35 mouse cellular contexts compared by ENCODE assay signal in the genomic region with DNA sequence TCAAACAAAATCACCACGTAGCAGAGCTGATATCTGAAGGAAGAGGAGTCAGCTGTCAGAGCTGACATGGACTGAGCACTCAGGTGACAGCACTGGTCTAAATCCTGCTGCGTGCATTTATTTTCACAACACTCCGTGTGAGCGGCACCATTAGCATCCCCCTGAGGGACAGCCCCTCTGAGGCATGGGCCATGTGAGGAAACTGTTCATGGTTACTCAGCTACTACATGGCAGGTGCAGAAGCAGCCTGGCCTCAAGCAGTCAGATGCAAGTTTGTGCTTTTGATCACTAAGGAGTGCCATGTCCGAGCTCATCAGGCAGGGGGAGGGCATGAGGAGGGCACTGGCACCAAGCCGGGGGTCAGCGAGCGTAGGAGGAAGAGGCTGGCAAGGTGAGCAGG. TPM values are rescaled to one million over a fixed set of nuclear protein-coding genes. Genes with fewer than 3 reads are reported as not detected.
"Had no signal": no experiment of that assay in that cellular context is flagged by ENCODE, and none has a peak within 500 bp of the region (broad histone marks: within the 10 kb centered on the region; RNA-seq: fewer than 3 reads in every experiment).

No protein-coding gene starts in this region.

- H3K4me3 ChIP-seq: limb, embryonic 10.5 days; limb, embryonic 12.5 days; limb, embryonic 13.5 days; limb, embryonic 15.5 days; liver, embryonic 12.5 days; liver, embryonic 13.5 days; liver, embryonic 15.5 days; lung, embryonic 15.5 days; megakaryocyte, embryonic 14.5 days; midbrain, embryonic 10.5 days; midbrain, embryonic 12.5 days; midbrain, embryonic 13.5 days; midbrain, embryonic 15.5 days; myocyte had no signal

- H3K27me3 ChIP-seq: limb, embryonic 12.5 days; limb, embryonic 13.5 days; limb, embryonic 15.5 days; liver, embryonic 12.5 days; liver, embryonic 13.5 days; liver, embryonic 15.5 days; lung, embryonic 15.5 days; midbrain, embryonic 12.5 days; midbrain, embryonic 13.5 days; midbrain, embryonic 15.5 days had no signal

- H3K27ac ChIP-seq: limb, embryonic 10.5 days; limb, embryonic 12.5 days; limb, embryonic 13.5 days; limb, embryonic 15.5 days; liver, embryonic 12.5 days; liver, embryonic 13.5 days; liver, embryonic 14.5 days; liver, embryonic 15.5 days; lung, embryonic 15.5 days; macrophage; midbrain, embryonic 10.5 days; midbrain, embryonic 12.5 days; midbrain, embryonic 13.5 days; midbrain, embryonic 15.5 days had no signal

- H3K9me3 ChIP-seq: limb, embryonic 10.5 days; limb, embryonic 12.5 days; limb, embryonic 13.5 days; limb, embryonic 15.5 days; liver, embryonic 12.5 days; liver, embryonic 13.5 days; liver, embryonic 15.5 days; lung, embryonic 15.5 days; megakaryocyte, embryonic 14.5 days; midbrain, embryonic 10.5 days; midbrain, embryonic 12.5 days; midbrain, embryonic 13.5 days; midbrain, embryonic 15.5 days had no signal

- H3K4me1 ChIP-seq: limb, embryonic 10.5 days; limb, embryonic 12.5 days; limb, embryonic 13.5 days; limb, embryonic 15.5 days; lung, embryonic 15.5 days; midbrain, embryonic 12.5 days; midbrain, embryonic 15.5 days had no signal

- H3K4me2 ChIP-seq: limb, embryonic 12.5 days; limb, embryonic 13.5 days; limb, embryonic 15.5 days; liver, embryonic 11.5 days; liver, embryonic 12.5 days; liver, embryonic 13.5 days; liver, embryonic 15.5 days; lung, embryonic 14.5 days; lung, embryonic 15.5 days; midbrain, embryonic 11.5 days; midbrain, embryonic 12.5 days; midbrain, embryonic 13.5 days; midbrain, embryonic 15.5 days had no signal

- DNase-seq: left cerebral cortex, postnatal 4 days; liver; liver, embryonic 13.5 days; liver, postnatal 0 days; lung, adult 18-20 months; lung, adult 2 months; lung, embryonic 14.5 days; lung, postnatal 10 days; lung, postnatal 14 days; lung, postnatal 36 days; lung, postnatal 4 days; midbrain, embryonic 14.5 days had no signal

- H3K9ac ChIP-seq: limb, embryonic 12.5 days; limb, embryonic 13.5 days; limb, embryonic 15.5 days; liver, embryonic 12.5 days; liver, embryonic 13.5 days; liver, embryonic 14.5 days; liver, embryonic 15.5 days; liver, postnatal 0 days; lung, embryonic 14.5 days; lung, embryonic 15.5 days; midbrain, embryonic 12.5 days; midbrain, embryonic 13.5 days; midbrain, embryonic 15.5 days had no signal

RNA-seq across cellular contexts. Expression of a gene that starts 10.7 kb away (rescaled TPM):
- total RNA-seq: megakaryocyte, adult 5-6 weeks had no signal

RNA-seq across cellular contexts. Expression of a gene that starts 14.6 kb away (rescaled TPM):
- total RNA-seq: monocyte, adult 5-6 weeks had no signal

RNA-seq across cellular contexts. Expression of a gene that starts 45.9 kb away (rescaled TPM):
- total RNA-seq: liver, adult 2 months; megakaryocyte progenitor cell, adult 5-6 weeks; megakaryocyte, adult 5-6 weeks; megakaryocyte-erythroid progenitor cell, adult 5-6 weeks; monocyte, adult 5-6 weeks had no signal
- polyA plus RNA-seq: liver, embryonic 11.5 days; liver, embryonic 12.5 days; liver, embryonic 13.5 days; liver, embryonic 15.5 days; liver, embryonic 16.5 days; liver, postnatal 0 days; macrophage had no signal
